Mouse (Mus musculus): Measurements from ENCODE around the gene Klhl29. TPM values are rescaled to one million over a fixed set of nuclear protein-coding genes. Genes with fewer than 3 reads are reported as not detected.
A peak's percentile ranks its signal among the peaks of the same experiment; 100 is the strongest.

Klhl29 gene
- polyA plus RNA-seq, 1 experiment from 2014 or later: 2.9 TPM

DNA sequence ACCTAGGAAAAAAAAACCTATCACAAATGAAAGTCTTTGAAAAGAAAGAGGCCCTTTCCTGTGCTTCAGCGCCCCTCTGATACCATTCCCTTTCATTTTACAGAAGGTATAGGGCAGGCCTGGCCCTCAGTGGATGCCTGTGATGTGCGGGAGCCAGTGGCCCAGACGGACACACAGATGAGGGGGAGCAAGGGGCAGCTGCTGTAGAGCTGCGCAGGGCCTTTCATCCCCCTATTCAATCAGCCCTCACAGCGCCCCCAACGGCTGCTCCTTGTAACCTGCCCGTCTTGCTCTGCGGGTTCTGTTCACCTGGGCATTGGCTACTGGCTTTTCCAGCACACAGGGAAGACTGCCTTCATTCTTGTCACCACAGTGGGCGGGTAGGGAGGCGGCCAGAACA lies 223.6 kb downstream of the Klhl29 start:
- Histone ChIP-seq H3K4me1 (ENCODE audit: control insufficient read depth, insufficient read depth, low read length) (0 out of 2 replicates have a peak, but pooled peaks cover 5% of the 10 kb centered on the region), H3K4me3 (ENCODE audit: low read depth, low read length) (no peak overlapping the region), H3K27ac (replicated peaks; ENCODE audit: low read depth, low read length) (no peak overlapping the region), H3K27me3 (ENCODE audit: control insufficient read depth, insufficient read depth, low read length) (no peaks in the 10 kb centered on the region), H3K9me3 (ENCODE audit: control insufficient read depth, low read length) (no peaks in the 10 kb centered on the region), H3K9ac (ENCODE audit: low read length) (no peak overlapping the region), H3K4me2 (ENCODE audit: low read depth, severe bottlenecking) (no peak overlapping the region), H3K36me3 (ENCODE audit: control insufficient read depth, insufficient read depth, low read length) (no peaks in the 10 kb centered on the region)
- DNase-seq (ENCODE audit: low spot score) (peak; percentile 75), ATAC-seq (ENCODE audit: insufficient number of reproducible peaks, low FRiP score, low TSS enrichment, low read depth) (no peak)
- 15% methylated on average over 10 of the region's 10 CpGs for WGBS

DNA sequence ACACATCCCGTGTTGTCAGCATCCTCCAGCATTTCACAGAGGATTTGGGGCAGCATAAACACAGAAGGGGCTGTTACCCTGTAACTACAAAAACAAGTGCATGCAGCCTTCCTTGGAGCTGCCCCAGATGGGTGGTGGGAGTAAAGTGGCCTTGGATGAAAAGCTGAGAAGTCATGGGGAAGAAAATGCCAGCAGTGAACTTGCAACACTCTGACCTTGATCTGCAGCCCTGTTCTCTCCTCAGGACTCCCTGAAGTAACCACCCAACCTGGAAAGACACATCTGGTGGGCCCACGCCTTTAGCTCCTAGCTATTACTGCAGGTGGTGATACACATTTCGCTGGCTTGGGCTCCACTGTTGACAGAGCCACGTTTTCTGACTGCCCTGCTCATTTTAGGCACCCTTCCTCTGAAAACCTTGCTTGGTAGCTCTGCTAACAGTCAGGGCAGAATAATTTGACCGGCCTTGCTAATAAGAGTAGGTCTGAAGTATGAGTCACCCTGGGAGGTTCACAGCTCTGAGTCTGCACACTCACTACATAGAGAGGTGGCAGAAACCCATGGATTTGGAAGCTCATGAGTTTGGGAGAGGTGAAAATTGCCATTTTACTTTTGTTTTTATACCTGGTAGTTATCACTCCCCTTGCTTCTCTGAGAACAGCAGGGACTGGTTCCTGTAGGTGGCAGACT lies 228.0 kb downstream of the Klhl29 start:
- no peak overlapping the region for H3K4me2 ChIP-seq (ENCODE audit: low read depth, severe bottlenecking)
- ATAC-seq (ENCODE audit: insufficient number of reproducible peaks, low FRiP score, low TSS enrichment, low read depth): no peak
- no peak overlapping the region for H3K9ac ChIP-seq (ENCODE audit: low read length)
- H3K4me3 ChIP-seq (ENCODE audit: low read depth, low read length): no peak overlapping the region
- DNase-seq (ENCODE audit: low spot score): no peak
- H3K27me3 ChIP-seq (ENCODE audit: control insufficient read depth, insufficient read depth, low read length): no peaks in the 10 kb centered on the region
- no peaks in the 10 kb centered on the region for H3K9me3 ChIP-seq (ENCODE audit: control insufficient read depth, low read length)
- WGBS: 77% methylated on average over 5 of the region's 5 CpGs
- H3K36me3 ChIP-seq (ENCODE audit: control insufficient read depth, insufficient read depth, low read length): no peaks in the 10 kb centered on the region
- H3K27ac ChIP-seq (replicated peaks; ENCODE audit: low read depth, low read length): no peak overlapping the region
- 0 out of 2 replicates have a peak, but pooled peaks cover 14% of the 10 kb centered on the region for H3K4me1 ChIP-seq (ENCODE audit: control insufficient read depth, insufficient read depth, low read length)

DNA sequence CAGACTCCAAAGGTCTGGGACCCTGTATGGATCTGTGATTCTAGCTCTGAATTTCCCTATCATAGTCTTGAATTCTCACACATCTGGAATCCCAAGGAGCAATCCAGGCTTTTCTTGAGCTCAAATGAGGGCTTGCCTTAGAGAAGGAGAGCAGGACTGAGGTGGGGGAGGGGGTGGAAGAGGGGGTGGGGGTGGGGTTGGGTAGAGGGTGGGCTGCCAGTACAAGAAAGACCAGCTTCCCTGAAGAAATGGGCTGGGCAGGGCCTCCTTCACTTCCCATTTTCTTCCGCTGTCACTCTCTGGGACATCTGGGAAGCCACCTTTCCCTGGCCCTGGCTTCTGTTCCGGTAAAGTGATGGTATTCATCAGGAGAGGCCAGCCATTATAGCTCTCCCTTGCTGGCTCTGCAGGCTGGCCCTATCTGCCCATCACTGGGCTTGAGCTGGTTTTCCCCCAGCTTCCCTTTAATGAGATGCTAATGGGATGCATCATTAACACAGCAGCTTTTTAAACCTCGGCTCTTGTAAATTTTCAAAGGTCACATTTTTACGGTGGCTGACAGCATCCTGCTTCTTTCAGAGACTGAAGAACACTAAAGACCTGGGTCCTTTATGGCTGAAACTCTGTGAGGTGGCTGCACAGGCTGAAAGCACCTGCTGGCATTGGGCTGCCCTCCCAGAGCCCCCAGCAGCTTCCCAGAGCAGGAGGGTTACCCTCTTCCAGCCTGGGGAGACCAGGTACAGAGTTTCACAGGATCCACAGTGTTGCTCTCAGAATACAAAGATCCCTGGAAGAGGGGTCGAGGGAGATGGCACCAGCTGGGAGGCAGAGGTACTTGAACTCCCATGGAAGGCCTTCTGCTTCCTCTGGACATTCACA lies 231.3 kb downstream of the Klhl29 start:
- H3K27me3 ChIP-seq (ENCODE audit: control insufficient read depth, insufficient read depth, low read length): no peaks in the 10 kb centered on the region
- no peak overlapping the region for H3K4me3 ChIP-seq (ENCODE audit: low read depth, low read length)
- no peak overlapping the region for H3K4me2 ChIP-seq (ENCODE audit: low read depth, severe bottlenecking)
- 28% methylated on average over 5 of the region's 5 CpGs for WGBS
- H3K9me3 ChIP-seq (ENCODE audit: control insufficient read depth, low read length): no peaks in the 10 kb centered on the region
- DNase-seq (ENCODE audit: low spot score) (no peak), ATAC-seq (ENCODE audit: insufficient number of reproducible peaks, low FRiP score, low TSS enrichment, low read depth) (no peak)
- no peak overlapping the region for H3K9ac ChIP-seq (ENCODE audit: low read length)
- 0 out of 2 replicates have a peak, but pooled peaks cover 12% of the 10 kb centered on the region for H3K4me1 ChIP-seq (ENCODE audit: control insufficient read depth, insufficient read depth, low read length)
- H3K36me3 ChIP-seq (ENCODE audit: control insufficient read depth, insufficient read depth, low read length): no peaks in the 10 kb centered on the region
- no peak overlapping the region for H3K27ac ChIP-seq (replicated peaks; ENCODE audit: low read depth, low read length)

DNA sequence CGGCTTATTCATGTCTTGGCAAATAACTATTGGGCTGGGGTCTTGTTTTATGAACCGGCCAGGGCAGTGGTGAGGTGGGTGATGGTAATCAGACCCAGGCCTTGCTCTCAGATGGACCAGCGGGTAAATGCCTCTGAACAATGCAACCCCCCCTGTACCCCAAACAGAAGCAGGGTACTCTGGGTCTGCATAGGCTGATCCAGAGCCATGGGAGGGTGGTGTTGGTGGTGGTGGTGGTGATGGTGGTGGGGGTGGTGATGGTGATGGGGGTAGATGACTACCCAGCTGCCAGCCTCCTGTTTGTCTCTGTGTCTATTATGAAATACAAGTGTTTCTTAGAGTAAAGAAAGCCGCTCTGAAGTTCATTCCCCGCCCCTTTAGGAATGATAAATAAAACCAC lies 232.3 kb downstream of the Klhl29 start:
- Histone ChIP-seq H3K9ac (ENCODE audit: low read length) (no peak overlapping the region), H3K27ac (replicated peaks; ENCODE audit: low read depth, low read length) (no peak overlapping the region), H3K4me1 (ENCODE audit: control insufficient read depth, insufficient read depth, low read length) (0 out of 2 replicates have a peak, but pooled peaks cover 12% of the 10 kb centered on the region), H3K36me3 (ENCODE audit: control insufficient read depth, insufficient read depth, low read length) (no peaks in the 10 kb centered on the region), H3K9me3 (ENCODE audit: control insufficient read depth, low read length) (no peaks in the 10 kb centered on the region), H3K27me3 (ENCODE audit: control insufficient read depth, insufficient read depth, low read length) (no peaks in the 10 kb centered on the region), H3K4me3 (ENCODE audit: low read depth, low read length) (no peak overlapping the region), H3K4me2 (ENCODE audit: low read depth, severe bottlenecking) (no peak overlapping the region)
- WGBS: 49% methylated on average over 5 of the region's 5 CpGs
- DNase-seq (ENCODE audit: low spot score) (peak; percentile 27), ATAC-seq (ENCODE audit: insufficient number of reproducible peaks, low FRiP score, low TSS enrichment, low read depth) (0 out of 2 replicates have a peak, but pooled peaks have one; percentile 7)

DNA sequence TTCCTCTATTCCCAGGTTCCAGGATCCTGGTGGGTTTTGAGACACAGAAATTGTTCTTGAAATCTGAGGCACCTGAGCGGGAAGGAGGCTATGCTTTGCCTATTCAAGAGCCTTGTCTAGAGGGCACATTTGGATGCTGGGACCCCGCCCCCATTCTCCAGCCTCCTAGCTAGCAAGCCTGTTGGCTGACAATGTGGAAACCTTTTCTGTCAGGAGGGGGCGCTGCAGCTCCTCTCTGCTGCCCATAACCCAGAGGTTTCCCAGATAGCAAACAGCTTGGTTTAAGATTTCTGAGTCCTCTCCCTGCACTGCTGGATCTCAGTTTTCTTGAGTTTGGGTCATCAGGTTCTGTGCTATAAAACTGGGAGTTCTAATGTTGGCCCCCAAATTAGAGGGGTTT lies 232.7 kb downstream of the Klhl29 start:
- ATAC-seq (ENCODE audit: insufficient number of reproducible peaks, low FRiP score, low TSS enrichment, low read depth): peak; percentile 44; the same call in 1 of the 2 replicates
- Histone ChIP-seq H3K36me3 (ENCODE audit: control insufficient read depth, insufficient read depth, low read length) (no peaks in the 10 kb centered on the region), H3K4me1 (ENCODE audit: control insufficient read depth, insufficient read depth, low read length) (0 out of 2 replicates have a peak, but pooled peaks cover 12% of the 10 kb centered on the region), H3K9me3 (ENCODE audit: control insufficient read depth, low read length) (no peaks in the 10 kb centered on the region), H3K4me3 (ENCODE audit: low read depth, low read length) (no peak overlapping the region), H3K27me3 (ENCODE audit: control insufficient read depth, insufficient read depth, low read length) (no peaks in the 10 kb centered on the region), H3K9ac (ENCODE audit: low read length) (no peak overlapping the region), H3K4me2 (ENCODE audit: low read depth, severe bottlenecking) (no peak overlapping the region), H3K27ac (replicated peaks; ENCODE audit: low read depth, low read length) (no peak overlapping the region)
- 12% methylated on average over 3 of the region's 3 CpGs for WGBS
- peak; percentile 94 for DNase-seq (ENCODE audit: low spot score)

DNA sequence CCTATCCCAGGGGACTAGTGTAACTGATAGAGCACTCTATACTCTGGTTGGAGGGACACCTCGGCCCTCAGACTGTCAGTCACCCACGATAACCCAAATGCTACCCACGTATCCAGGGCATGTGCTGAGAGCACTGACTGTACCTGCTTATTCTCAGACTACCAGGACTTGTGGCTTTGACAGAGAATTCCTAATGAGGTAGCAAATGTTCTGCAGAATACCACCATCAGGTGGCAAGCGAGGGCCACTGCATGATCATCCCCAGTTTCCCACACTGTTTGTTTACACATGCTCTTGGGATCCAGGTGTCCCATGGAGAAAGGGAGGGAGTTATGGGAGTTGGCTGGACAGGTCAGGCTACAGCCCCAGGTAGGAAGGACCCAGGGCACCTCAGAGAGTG lies 234.4 kb downstream of the Klhl29 start:
- Histone ChIP-seq H3K27me3 (ENCODE audit: control insufficient read depth, insufficient read depth, low read length) (no peaks in the 10 kb centered on the region), H3K4me3 (ENCODE audit: low read depth, low read length) (no peak overlapping the region), H3K27ac (replicated peaks; ENCODE audit: low read depth, low read length) (no peak overlapping the region), H3K36me3 (ENCODE audit: control insufficient read depth, insufficient read depth, low read length) (0 out of 2 replicates have a peak, but pooled peaks cover 3% of the 10 kb centered on the region), H3K4me1 (ENCODE audit: control insufficient read depth, insufficient read depth, low read length) (0 out of 2 replicates have a peak, but pooled peaks cover 12% of the 10 kb centered on the region), H3K9ac (ENCODE audit: low read length) (no peak overlapping the region), H3K4me2 (ENCODE audit: low read depth, severe bottlenecking) (no peak overlapping the region), H3K9me3 (ENCODE audit: control insufficient read depth, low read length) (no peaks in the 10 kb centered on the region)
- DNase-seq (ENCODE audit: low spot score): peak; percentile 23
- no peak for ATAC-seq (ENCODE audit: insufficient number of reproducible peaks, low FRiP score, low TSS enrichment, low read depth)
- 70% methylated on average over 4 of the region's 4 CpGs for WGBS

DNA sequence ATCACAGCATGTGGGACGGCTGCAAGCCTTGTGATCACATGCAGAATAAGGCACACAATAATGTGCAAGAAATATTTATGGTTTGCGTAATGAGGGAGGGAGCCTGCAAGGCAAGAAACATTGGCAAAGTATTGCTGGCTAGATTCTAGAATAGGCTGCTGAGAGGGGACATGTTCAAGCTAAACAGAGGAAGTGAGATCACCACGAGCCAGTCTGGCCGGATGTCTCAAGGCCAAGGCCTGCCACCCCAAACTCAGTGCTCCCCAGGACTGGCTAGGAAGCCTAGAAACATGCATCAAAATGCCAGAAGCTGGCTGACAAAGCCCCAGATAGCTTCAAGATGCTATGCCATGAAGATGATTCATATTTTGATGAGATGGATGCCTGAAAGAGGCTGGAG lies 236.2 kb downstream of the Klhl29 start:
- WGBS: 81% methylated on average over 4 of the region's 4 CpGs

DNA sequence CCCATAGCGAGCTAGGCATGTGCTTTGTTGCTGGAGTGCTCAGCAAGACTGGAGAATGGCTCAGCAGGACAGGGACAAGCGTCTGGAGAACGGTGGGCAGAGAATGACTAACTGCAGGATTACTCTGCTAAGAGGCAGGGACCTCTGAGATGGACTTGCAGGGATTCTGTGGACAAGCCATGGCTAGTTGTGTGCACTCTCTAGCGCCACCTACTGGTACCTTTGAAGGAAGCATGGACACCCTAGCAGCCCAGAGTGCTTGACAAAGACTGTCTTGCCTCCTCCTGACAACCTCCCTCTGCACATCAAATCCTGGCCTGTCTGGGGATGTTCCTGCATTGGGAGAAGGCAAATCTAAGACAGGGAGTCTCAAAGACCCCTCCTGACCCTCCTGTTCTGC lies 239.2 kb downstream of the Klhl29 start:
- Histone ChIP-seq H3K36me3 (ENCODE audit: control insufficient read depth, insufficient read depth, low read length) (0 out of 2 replicates have a peak, but pooled peaks cover 3% of the 10 kb centered on the region), H3K4me2 (ENCODE audit: low read depth, severe bottlenecking) (no peak overlapping the region), H3K4me1 (ENCODE audit: control insufficient read depth, insufficient read depth, low read length) (no peaks in the 10 kb centered on the region), H3K27me3 (ENCODE audit: control insufficient read depth, insufficient read depth, low read length) (no peaks in the 10 kb centered on the region), H3K9ac (ENCODE audit: low read length) (no peak overlapping the region), H3K4me3 (ENCODE audit: low read depth, low read length) (no peak overlapping the region), H3K27ac (replicated peaks; ENCODE audit: low read depth, low read length) (no peak overlapping the region), H3K9me3 (ENCODE audit: control insufficient read depth, low read length) (no peaks in the 10 kb centered on the region)
- no peak for ATAC-seq (ENCODE audit: insufficient number of reproducible peaks, low FRiP score, low TSS enrichment, low read depth)
- WGBS: 29% methylated on average over 4 of the region's 4 CpGs
- peak; percentile 78 for DNase-seq (ENCODE audit: low spot score)

More for the DNA sequence above, 236.2 kb downstream of the Klhl29 start:
- Histone ChIP-seq H3K4me2 (ENCODE audit: low read depth, severe bottlenecking) (no peak overlapping the region), H3K4me1 (ENCODE audit: control insufficient read depth, insufficient read depth, low read length) (0 out of 2 replicates have a peak, but pooled peaks cover 9% of the 10 kb centered on the region), H3K27me3 (ENCODE audit: control insufficient read depth, insufficient read depth, low read length) (no peaks in the 10 kb centered on the region), H3K9me3 (ENCODE audit: control insufficient read depth, low read length) (no peaks in the 10 kb centered on the region), H3K4me3 (ENCODE audit: low read depth, low read length) (no peak overlapping the region), H3K9ac (ENCODE audit: low read length) (no peak overlapping the region), H3K36me3 (ENCODE audit: control insufficient read depth, insufficient read depth, low read length) (0 out of 2 replicates have a peak, but pooled peaks cover 3% of the 10 kb centered on the region), H3K27ac (replicated peaks; ENCODE audit: low read depth, low read length) (no peak overlapping the region)
- no peak for ATAC-seq (ENCODE audit: insufficient number of reproducible peaks, low FRiP score, low TSS enrichment, low read depth)
- DNase-seq (ENCODE audit: low spot score): no peak

Data from limb, embryonic 11.5 days (tissue).